10 mouse cellular contexts compared by ENCODE assay signal in genomic region chrX:23284530-23285441, GRCm38 (mm10).
DNase-seq lines count a peak whose midpoint lies in the region; ATAC-seq and TF ChIP-seq lines count a peak whose summit lies in the region.
"Had no signal": no experiment of that assay in that cellular context is flagged by ENCODE, and none has a peak within 500 bp of the region (broad histone marks: within the 10 kb centered on the region; RNA-seq: fewer than 3 reads in every experiment).

No protein-coding gene starts in this region.

- H3K27me3 ChIP-seq in forebrain, embryonic 12.5 days = no peaks in the 10 kb centered on the region
- no peaks in the 10 kb centered on the region for H3K27me3 ChIP-seq in midbrain, embryonic 10.5 days (ENCODE audit: low read depth, poor library complexity, severe bottlenecking)
- H3K27me3 ChIP-seq in liver, postnatal 0 days (ENCODE audit: insufficient read depth, low read length) = no peaks in the 10 kb centered on the region

- ATAC-seq in frontal cortex, adult (ENCODE audit: low TSS enrichment) = peak; percentile 27; the same call in 1 of the 2 replicates
- peak; percentile 23; the same call in 1 of the 2 replicates for ATAC-seq in forebrain, embryonic 12.5 days (ENCODE audit: low FRiP score)
- ATAC-seq in liver, postnatal 0 days = no peak

- H3K9ac ChIP-seq in forebrain, embryonic 12.5 days = no peak overlapping the region
- H3K9ac ChIP-seq in liver, postnatal 0 days (replicated peaks) = no peak overlapping the region

- H3K4me3 ChIP-seq in forebrain, embryonic 12.5 days (replicated peaks) = peak overlapping the region; percentile 27
- peak overlapping the region; percentile 32; the same call in 1 of the 2 replicates for H3K4me3 ChIP-seq in midbrain, embryonic 10.5 days
- no peak overlapping the region for H3K4me3 ChIP-seq in liver, postnatal 0 days (ENCODE audit: low read depth, low read length)

- no peaks in the 10 kb centered on the region for H3K36me3 ChIP-seq in forebrain, embryonic 12.5 days (replicated peaks)
- H3K36me3 ChIP-seq in midbrain, embryonic 10.5 days = no peaks in the 10 kb centered on the region
- H3K36me3 ChIP-seq in liver, postnatal 0 days (replicated peaks; ENCODE audit: insufficient read depth, low read length) = no peaks in the 10 kb centered on the region

- no peaks in the 10 kb centered on the region for H3K9me3 ChIP-seq in forebrain, embryonic 12.5 days
- no peaks in the 10 kb centered on the region for H3K9me3 ChIP-seq in midbrain, embryonic 10.5 days (replicated peaks)
- no peaks in the 10 kb centered on the region for H3K9me3 ChIP-seq in liver, postnatal 0 days (ENCODE audit: low read length)

- no peak for TF ChIP-seq CTCF in liver, postnatal 0 days (IDR thresholded peaks at IDR 0.05; ENCODE audit: low read depth)

- TF ChIP-seq EP300 in liver, postnatal 0 days (IDR thresholded peaks at IDR 0.05; ENCODE audit: low read depth) = no peak

- H3K27ac ChIP-seq in forebrain, embryonic 12.5 days = peak overlapping the region; percentile 53
- peak overlapping the region; percentile 57; the same call in 1 of the 2 replicates for H3K27ac ChIP-seq in midbrain, embryonic 10.5 days (replicated peaks)
- no peak overlapping the region for H3K27ac ChIP-seq in liver, postnatal 0 days (ENCODE audit: low read depth)

- H3K4me2 ChIP-seq in forebrain, embryonic 12.5 days = peak overlapping the region; percentile 44
- no peak overlapping the region for H3K4me2 ChIP-seq in liver, postnatal 0 days (ENCODE audit: low read depth, low read length)

- no peak for DNase-seq in frontal cortex, postnatal 25 days (ENCODE audit: low spot score in 2 of 2)
- peak; percentile 25 for DNase-seq in Muller cell, postnatal 12 days (ENCODE audit: inconsistent ontology term)
- DNase-seq in midbrain, embryonic 10.5 days (ENCODE audit: low spot score) = no peak
- DNase-seq in adrenal gland, adult (ENCODE audit: inconsistent age in 2 of 2, low spot score in 1 of 2) = no peak
- no peak for DNase-seq in lung, postnatal 25 days (ENCODE audit: low spot score)
- DNase-seq in liver, postnatal 0 days = no peak
- DNase-seq: kidney, postnatal 14 days; right cerebral cortex, postnatal 25 days had no signal

- WGBS in forebrain, embryonic 12.5 days = 29% methylated on average over 11 of the region's 11 CpGs
- 45% methylated on average over 11 of the region's 11 CpGs for WGBS in midbrain, embryonic 10.5 days
- 57% methylated on average over 11 of the region's 11 CpGs for WGBS in liver, postnatal 0 days (ENCODE audit: insufficient replicate concordance)

- no peaks in the 10 kb centered on the region for H3K4me1 ChIP-seq in forebrain, embryonic 12.5 days
- H3K4me1 ChIP-seq in midbrain, embryonic 10.5 days = peaks cover 14% of the 10 kb centered on the region; the same call in 1 of the 2 replicates
- H3K4me1 ChIP-seq in liver, postnatal 0 days (ENCODE audit: insufficient read depth) = no peaks in the 10 kb centered on the region
